Mouse (Mus musculus): ENCODE results near the gene Rsbn1l. TPM values are rescaled to one million over a fixed set of nuclear protein-coding genes. Genes with fewer than 3 reads are reported as not detected.

The Rsbn1l gene
- total RNA-seq, 2 experiments from 2014 or later, result 13.2 to 14.0 TPM

DNA sequence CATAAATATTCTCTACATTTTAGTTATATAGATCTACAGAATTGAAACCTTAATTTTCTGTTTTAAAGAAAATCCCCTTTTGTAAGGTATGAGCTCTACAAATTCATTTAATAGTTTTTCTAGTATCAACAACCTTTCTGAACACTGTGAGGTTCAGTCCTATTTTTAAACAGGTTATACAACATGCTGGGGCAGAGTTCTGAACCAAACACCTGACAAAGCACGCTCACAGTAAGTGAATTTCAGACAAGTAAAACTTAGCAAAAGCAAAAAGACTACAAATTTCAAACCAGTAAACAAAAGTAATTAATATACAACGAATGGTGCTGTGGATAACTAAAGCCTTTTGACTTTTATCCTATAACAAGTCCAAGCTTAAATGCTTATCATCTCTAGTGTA is 97.8 kb downstream of the Rsbn1l start:
- intact Hi-C loops (cut with DNase I), result no loop called here
- no peak for DNase-seq (ENCODE audit: low spot score)

DNA sequence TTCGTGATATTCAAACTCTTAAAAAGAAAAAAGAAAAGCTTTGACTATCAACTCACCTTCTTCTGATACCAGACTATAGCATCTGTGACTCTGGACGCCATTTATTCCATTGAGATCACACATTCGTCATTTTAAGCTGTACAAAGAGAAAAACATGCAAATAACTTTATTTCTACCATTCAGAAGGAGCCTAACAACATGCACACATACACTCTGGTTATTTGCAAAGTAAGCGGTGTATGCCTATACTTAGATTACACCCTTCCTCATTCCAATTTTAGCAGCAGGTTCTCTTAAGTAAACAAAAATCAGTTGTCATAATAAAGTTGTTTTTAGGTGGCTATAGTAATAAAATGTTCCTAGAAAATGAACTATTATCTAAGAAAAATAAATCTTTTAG is 101.1 kb downstream of the Rsbn1l start:
- no peak for DNase-seq (ENCODE audit: low spot score)
- intact Hi-C loops (cut with DNase I), result no loop called here

DNA sequence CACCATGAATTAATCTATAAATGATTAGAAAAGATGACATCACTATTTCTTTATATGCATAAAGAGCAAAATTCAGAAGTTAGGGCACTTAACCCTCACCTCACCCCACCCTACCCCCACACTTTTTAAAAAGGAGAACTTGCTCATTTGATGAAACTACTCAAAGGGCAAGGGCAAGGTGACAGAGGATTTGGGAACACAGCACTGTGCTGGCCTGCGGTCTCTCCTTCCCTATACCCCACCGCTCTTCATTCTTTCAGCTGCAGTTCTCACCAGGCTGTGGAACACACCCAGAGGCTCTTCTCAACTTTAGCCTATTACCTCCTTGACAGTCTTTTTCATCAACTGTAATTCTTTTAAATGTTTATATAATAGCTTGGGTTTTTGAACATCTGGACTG is 109.2 kb downstream of the Rsbn1l start:
- intact Hi-C loops (cut with DNase I), result no loop called here
- DNase-seq (ENCODE audit: low spot score), result no peak

DNA sequence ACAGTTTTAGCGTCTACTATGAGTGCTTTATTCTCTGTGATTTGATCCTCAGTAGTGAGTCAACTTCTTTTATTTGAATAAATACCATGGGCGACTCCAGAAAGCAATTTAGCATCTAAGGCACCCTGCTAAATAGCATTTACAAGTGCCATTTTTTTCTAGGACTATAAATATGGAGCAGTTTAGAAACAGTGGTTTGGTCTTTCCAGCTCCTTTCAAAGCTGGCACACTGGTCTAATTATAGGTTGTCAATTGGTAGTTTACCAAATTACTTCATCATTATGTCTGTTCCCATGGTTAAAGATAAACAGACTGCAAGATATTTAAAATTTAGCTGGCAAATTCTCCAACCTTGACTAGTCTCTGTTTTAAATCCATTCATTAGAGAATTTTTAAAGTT is 112.4 kb downstream of the Rsbn1l start:
- intact Hi-C loops (cut with DNase I), result no loop called here
- DNase-seq (ENCODE audit: low spot score), result no peak

DNA sequence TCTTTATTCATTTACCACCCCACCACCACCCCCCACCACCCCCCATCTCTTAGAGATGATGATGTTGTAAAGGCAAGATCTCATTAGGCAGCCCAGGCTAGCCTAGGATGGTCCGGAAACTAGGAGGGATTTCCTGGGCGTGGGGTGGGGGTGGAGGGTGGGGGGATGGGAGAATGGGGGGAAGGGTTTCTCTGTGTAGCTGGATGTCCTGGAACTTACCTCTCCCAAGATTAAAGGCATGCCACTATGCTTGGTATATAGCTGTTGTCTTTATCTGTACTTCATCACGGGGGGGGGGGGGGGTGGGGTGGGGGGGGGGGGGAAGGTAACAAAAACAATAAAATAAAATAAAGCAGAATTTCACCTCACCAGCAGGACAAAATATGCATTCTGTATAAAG is 112.8 kb downstream of the Rsbn1l start:
- DNase-seq (ENCODE audit: low spot score), result no peak
- intact Hi-C loops (cut with DNase I), result no loop called here

Other genes starting within 250 kb of the Rsbn1l start
- 10 to 100 TPM; 77.3 to 78.1 TPM for gene Phtf2, start 74.3 kb downstream of the Rsbn1l start, total RNA-seq (2021)
- gene Tmem60, start 74.2 kb downstream of the Rsbn1l start, total RNA-seq (2021), result 10 to 100 TPM; 23.3 to 25.0 TPM
- 10 to 100 TPM; 29.9 to 34.8 TPM for gene Ptpn12, start 99.5 kb upstream of the Rsbn1l start, total RNA-seq (2021)
- 1 to 10 TPM; 3.9 to 4.3 TPM for gene Gsap, start 229.9 kb upstream of the Rsbn1l start, total RNA-seq (2021)

Data from heart, postnatal 25 days (tissue).